Mouse (Mus musculus): ENCODE measurements around the gene Gm20388.

- no peak for TF ChIP-seq POLR2A (IDR thresholded peaks at IDR 0.05; ENCODE audit: extremely low read depth, insufficient read depth, low read length)
- no peak for TF ChIP-seq CTCF (IDR thresholded peaks at IDR 0.05; ENCODE audit: extremely low read depth, insufficient read depth, low read length)
Measured at GRCm38 (mm10) chr8:122764790-122765474, 2854.3 kb downstream of the Gm20388 start.

All from cortical plate, adult 2 months (tissue).